Mouse (Mus musculus): ENCODE data around the gene Stt3a.

Gene Stt3a

DNA sequence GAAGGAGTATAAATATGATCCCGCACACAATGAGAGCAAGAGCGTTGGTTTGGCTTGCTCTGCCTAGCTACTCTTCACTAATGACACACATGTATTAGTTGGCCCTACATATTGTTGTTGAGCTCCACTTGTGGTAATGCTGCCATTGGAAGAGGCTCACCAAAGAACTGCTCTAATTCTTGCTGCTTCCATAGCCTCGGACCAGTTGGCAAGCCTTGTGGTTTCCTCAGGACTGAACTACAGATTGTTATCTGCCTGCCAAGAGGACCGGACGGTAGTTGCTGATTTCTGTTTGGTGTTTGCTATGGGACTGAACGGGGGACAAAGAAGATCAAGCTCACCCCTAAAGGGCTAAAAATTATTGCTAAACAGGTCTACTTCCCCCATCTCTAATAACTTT lies 60.2 kb downstream of the Stt3a start:
- no peak for DNase-seq

DNA sequence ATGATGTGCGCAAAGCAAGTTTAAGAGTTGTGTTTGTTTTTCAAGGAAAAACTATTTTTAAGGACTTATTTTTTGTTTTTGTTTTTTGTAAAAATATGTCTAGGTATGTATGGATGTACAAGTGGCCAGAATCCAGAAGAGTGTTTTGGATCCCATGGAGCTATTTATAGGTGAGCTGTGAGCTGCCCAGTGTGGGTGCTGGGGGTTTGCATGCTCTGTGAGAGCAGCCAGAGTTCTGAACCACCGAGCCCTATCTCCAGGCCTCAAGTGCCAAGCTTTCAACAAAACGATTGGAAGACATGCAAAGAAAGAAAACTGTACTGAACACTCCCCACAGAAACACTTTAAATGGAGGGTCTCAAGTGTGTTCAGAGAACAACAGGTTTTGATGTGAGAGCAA lies 61.6 kb downstream of the Stt3a start:
- no peak for DNase-seq

DNA sequence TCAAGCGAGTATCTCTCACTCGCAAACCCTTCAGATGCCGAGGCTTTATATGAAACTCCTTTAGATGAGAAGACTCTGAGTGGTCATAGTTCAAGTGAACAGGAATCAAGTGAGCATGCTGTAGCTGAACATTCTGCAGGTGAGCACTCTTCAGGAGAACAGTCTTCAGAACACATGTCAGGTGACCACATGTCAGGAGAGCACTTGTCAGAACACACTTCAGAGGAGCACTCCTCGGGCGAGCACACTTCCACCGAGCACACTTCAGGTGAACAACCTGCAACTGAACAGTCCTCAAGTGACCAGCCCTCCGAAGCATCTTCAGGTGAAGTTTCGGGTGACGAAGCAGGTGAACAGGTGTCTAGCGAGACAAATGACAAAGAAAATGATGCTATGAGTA lies 73.2 kb downstream of the Stt3a start:
- DNase-seq: no peak

DNA sequence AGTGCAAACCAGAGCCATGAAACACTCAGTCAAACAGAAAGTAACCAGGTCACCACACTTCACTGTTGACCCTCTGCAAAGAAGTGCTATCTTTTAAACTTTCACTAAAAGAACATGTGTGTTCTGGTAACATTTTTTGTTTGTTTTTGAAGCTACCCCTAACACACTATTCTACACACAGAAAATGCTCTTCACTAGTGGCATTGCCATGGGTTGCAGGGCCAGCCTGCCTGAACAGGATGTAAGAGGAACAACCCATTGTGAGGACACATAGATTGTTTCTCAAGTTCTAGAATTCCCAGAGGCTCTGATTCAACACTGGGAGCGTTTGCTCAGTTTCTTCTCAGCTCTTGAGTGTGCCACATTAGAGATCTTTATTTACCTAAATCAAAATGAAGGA lies 74.6 kb downstream of the Stt3a start, which contains the start of gene Acrv1:
Gene Acrv1 (plus strand): TSS at position 301 of the 400 bp plus-strand sequence.
- DNase-seq: no peak

DNA sequence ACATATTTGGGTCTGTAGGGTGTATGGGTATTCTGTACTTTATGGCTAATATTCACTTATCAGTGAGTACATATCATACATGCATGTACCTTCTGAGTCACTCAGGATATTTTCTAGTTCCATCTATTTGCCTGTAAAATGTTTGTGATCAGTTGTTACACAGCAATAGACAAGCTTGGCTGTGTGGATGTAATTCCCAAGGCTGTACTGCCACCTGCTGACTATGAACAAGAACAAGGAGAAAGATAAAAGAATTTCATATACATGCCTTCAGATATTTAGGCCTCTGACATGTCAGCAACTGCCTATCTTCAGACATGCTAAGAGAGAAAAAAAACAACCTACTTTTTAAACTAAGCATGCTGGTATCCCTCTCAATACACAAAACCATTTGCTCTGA lies 80.2 kb downstream of the Stt3a start:
- DNase-seq: no peak

DNA sequence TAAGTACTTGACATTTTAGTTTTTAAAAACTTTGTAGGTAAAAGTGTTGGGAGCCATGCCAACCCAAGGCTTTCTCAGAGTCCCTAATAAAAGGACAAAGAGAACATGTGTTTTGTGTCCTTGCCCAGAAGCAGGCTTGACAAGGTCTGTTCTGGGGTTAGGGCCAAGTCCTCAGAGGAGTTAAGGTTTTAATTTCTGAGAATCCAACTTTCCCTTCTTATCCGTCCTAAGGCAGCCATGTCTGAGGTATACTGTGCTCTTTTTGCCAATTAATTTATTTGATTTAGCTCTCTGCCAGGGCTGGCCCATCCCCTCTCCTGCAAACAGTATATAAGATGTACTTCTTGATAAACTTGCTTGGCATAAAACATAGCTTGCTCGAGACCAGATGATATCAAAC lies 86.1 kb downstream of the Stt3a start:
- DNase-seq: no peak
